Mouse (Mus musculus): ENCODE results near the gene H3f3a.

- no peak for TF ChIP-seq CTCF (IDR thresholded peaks at IDR 0.05)
- no peak for TF ChIP-seq EP300 (IDR thresholded peaks at IDR 0.05)
Observed at GRCm38 (mm10) chr1:180756711-180757110, 57.0 kb downstream of the H3f3a start.

Measured in lung, postnatal 0 days (tissue).